Mouse (Mus musculus): ENCODE results near the gene Ddias.

DNA sequence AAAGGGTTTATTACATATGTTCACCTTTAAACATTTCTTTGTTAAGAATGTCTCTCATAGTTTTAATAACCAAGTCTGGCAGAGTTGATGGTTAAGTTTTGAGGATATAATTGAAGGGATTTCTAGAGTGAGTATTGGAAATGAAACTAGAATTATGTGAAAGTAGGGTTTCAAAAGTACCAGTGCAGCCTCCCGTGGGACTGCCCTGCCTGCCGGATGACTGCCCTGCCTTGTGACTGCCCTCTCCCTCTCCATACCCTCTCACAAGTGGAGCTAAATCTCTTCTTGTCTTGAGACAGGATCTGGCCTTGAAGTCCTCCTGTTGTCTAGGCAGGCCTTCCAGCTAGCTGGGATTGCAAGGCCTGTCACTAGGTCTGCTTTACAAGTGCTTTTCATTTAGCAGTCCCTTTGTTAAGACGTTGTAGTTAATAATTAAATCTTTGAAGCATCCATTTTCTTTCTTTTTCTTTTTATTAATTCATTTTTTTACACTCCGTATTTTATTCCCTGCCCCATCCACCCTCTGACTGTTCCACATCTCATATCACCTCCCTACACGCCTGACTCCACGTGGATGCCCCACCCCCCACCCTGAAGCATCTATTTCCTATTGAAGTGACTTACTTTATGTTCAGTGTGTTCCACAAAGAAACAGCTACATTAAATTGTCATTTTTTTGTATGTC, 46.3 kb upstream of the Ddias start:
- TF ChIP-seq CTCF (IDR thresholded peaks at IDR 0.05; ENCODE audit: control insufficient read depth, insufficient read depth, insufficient replicate concordance, low read depth, low read length), result no peak
- TF ChIP-seq POLR2A (IDR thresholded peaks at IDR 0.05; ENCODE audit: control insufficient read depth, low read depth, low read length), result no peak
